Mouse (Mus musculus) spleen, postnatal 4 days (tissue): ENCODE data around the gene Crct1.
A peak's percentile ranks its signal among the peaks of the same experiment; 100 is the strongest.

Source experiments
- DNase-seq, 2 experiments: peaks; one replicate each; pipeline ENCODE4 v3.0.0; 2022; ENCODE audit warnings: low spot score in 2 of 2

Crct1 gene

GRCm38 (mm10) chr3:93015460-93016104, at the start of gene Crct1:
Crct1 (minus strand) TSS chr3:93015687.
- no peak for DNase-seq

- DNase-seq, result no peak
Measured at GRCm38 (mm10) chr3:93052826-93053474, 37.5 kb upstream of the Crct1 start.

GRCm38 (mm10) chr3:93050182-93050581, 34.7 kb upstream of the Crct1 start:
- DNase-seq, result no peak

DNA sequence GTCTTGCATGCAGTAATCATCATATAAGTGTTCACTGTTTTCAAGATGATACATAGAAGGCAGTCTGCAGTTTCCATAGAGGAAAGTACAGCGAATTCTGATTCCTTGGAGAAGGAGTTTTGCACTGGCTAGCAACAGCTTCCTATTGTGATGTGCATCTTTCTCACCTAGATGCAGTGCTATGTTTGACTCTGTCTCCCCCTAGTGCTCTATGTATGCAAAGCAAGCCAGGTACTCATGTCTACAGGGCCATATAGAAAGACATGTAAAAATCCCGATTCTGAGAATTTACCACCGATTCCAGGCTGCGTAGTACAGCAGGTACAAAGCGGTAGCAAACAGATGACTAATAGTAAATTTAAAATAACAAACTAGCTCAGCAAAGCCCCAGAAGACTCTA, 16.0 kb upstream of the Crct1 start:
- DNase-seq, result no peak

DNA sequence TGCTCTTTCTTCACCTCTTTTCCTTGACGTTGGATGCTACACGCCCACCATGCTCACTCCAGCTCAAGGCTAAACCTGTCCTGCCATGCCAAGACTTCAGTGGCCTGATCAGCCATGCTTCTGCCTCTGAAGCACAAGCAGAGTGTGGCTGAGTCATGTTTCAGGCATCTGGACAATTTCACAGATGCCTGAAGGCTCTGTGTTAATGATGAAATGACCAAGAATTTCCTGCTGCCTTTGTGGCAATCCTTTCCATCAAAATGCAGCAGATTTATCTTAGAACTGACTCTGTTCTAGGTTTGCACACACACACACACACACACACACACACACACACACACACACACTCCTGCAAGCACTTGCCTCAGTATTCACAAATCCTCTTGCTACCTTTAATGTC, 10.0 kb upstream of the Crct1 start:
- no peak for DNase-seq

DNA sequence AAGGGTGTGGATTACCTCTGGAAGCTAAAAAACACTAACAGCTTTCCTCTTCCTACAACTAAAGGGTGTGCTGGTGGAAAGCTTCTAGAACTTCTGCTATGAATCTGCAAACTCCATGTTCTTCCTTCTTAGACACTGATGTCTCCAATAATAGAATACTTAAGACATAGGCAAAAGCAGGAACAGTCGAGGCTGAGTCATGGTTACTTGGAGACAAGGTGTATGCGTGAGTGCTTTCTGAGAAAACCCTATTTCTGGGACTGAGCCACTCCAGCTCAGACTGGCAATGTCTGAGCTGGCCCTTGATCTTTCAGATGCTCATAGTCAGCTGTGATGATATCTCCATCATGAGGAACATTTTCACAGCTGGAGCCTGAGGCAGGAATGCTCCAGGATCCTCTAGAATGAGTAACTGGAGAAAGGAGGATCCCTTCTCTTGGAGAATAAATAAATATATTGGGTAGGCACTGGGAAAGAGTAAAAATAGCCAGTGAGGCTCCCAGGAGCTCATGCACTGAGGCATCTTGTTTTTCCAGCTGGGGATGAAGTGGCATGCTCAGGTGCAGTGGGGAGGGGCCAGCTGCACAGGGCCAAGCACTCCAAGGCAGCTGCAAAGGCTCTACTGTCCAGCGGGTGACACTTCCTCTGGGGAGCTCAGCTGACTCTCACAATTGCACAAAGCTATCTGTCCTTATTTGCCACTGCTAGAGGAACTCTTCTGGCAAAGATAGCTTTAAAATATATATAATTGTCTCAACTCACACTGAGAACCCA, 8.1 kb upstream of the Crct1 start:
- DNase-seq, result no peak

DNA sequence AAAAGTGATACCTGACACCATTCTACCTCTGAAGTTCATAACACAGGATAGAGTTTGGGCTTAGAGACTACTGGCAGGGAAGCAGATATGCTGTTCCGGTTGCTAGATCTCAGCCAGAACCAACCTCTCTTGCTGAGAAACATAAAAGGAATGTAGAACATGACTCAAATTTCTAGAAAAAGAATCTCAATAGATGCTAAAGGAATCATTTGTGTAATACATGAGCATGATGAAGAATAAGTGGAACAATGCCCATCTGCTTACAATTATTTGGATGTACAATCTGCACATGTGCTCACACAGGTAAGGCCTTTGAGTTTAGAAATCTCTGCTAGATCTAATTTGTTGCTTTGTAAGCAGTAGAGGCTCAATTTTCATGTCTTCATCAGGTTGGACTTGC, 5.7 kb upstream of the Crct1 start:
- DNase-seq, result no peak

DNA sequence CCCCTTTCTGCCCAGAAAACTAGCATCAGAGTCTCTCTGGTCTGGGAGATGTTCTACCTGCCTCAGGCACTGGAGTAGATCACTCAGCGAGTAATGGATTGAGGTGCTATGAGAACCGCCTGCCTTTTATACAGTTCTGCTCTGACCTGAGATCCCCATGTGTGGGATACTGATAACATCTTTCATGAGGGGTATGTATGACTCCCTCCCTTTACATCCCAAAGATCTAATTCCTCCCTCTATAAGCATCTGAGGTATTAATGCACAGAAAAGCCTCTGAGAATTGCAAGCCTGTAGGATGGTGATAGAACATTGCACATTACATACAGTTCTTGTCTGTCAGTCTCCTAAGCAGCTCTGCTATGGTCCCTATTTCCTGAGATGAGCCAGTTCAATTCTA, 3.5 kb upstream of the Crct1 start, which contains the start of gene Lce1m:
Gene Lce1m, minus strand, starts transcription at position 101 of the 400 bp plus-strand sequence.
- DNase-seq, result no peak

DNA sequence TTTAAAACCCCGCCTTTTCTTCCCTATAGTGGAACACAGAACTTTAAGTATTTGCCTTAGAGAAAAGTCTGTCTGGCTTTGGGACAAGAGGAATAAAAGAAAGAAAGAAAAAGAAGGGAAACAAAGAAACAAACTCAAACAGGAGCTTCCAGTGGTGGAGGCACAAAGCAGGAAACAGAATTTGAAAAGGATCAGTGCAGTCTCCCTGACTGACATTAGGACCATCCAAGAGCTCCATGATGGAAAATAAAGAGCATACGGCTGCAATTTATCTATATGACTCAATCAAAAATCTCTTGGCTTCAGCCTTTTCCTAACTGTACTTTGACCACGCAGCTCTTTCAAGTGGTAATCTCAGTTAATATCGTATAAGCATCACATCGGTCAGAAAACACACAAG, 616 bp downstream of the Crct1 start:
- no peak for DNase-seq

DNA sequence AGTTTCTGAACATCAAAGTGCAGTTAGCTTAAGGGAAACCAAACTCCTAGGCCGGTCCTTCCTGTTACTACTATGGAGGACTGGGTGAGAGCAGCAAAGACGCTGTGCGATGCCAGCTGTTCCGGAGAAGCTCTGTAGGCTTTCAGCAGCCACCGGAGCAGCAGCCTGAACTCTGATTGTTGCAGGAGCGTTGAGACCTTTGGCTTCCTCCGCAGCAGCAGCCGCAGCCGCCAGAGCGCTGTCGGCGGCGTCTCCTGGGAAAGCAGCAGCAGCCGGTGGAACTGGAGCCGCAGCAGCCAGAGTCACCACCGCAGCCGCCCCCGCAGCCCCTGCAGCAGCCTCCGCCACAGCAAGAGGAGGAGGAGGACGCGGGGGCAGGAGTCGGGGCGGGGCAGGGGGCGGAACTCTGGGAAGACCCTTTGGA, 1.1 kb downstream of the Crct1 start:
- peak in 1 of 2 experiments; percentile 56 for DNase-seq

GRCm38 (mm10) chr3:93002843-93003242, 12.6 kb downstream of the Crct1 start:
- no peak for DNase-seq

DNA sequence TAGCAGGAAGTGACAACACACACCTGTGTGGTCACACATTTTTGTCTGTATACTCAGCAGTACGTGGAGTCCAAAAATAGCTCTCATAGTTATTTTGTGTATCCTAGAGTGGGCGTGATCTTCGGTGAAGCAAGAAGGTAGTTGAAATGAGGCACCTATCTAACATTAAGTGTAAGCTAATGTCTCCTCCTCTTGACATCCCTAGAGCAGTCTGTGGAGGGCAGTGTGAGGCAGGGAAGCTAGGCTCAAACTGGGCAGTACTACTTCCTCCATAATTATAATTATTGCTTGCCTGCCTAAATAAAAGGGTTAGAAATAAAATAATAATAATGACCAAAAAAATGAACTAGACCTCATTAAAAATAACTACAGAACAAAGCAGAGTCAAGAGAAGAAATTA, 14.9 kb downstream of the Crct1 start:
- no peak for DNase-seq

DNA sequence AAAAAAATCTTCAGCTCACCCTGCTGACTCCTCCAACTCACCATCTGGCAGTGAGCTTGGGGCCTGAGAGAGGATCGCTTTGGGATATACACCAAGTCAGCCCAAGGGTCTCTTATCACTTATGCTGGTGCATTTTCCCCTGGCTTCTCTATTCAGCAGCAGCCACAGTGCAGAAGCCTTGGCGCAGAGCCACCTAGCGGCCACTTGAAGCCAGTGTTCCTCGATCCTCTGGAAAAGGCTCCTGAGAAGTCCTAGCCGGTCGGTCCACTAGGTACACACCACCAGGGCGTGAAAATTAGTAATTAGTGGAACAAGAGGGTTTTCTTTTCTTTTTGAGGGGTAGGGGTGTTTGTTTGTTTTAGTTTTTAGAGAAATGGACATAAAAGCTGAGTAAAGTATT, 16.8 kb downstream of the Crct1 start:
- DNase-seq, result no peak

DNA sequence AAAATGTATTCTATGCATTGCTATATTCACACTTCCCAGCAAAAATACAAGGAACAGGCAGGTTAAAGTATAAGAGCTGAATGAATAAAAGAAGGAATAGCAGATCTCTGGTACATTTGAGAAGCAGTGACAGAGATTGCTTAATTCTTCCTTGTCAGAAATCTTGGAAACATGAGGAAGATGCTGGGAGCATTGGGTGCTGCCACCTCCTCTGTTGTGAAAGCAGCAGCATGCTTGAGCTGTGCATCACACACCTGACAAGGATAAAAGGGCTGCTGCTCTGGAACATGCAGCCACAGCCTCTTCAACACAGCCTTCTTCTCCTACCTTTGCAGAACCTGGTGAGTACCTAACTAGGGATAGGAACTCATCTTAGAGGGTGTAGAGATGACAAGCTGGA, 23.6 kb downstream of the Crct1 start, which contains the start of gene Lce3f:
Gene Lce3f, plus strand, starts transcription at position 301 of the 400 bp plus-strand sequence.
- no peak for DNase-seq

DNA sequence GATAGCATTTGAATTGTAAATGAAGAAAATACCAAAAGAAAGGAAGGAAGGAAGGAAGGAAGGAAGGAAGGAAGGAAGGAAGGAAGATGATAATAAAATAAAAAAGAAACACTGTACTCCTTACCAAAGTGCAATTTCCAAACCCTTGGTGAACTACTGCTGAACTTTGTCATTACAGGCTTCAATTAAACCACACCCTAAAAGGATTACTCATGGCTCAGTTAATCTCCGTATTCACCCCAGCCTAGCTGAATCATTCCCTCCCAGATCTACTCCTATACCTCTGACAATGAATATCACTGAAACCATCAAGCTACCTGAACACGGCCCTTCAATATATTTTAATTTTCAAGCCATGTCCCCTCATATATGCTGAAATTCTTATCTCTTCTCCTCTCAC, 37.0 kb downstream of the Crct1 start:
- no peak for DNase-seq

- DNase-seq, result no peak
Measured at GRCm38 (mm10) chr3:92966761-92967160, 48.7 kb downstream of the Crct1 start, which contains the start of gene Lce3e. Lce3e (plus strand) TSS chr3:92967061.
